ENCODE assay signal across 9 mouse cellular contexts in the genomic region with DNA sequence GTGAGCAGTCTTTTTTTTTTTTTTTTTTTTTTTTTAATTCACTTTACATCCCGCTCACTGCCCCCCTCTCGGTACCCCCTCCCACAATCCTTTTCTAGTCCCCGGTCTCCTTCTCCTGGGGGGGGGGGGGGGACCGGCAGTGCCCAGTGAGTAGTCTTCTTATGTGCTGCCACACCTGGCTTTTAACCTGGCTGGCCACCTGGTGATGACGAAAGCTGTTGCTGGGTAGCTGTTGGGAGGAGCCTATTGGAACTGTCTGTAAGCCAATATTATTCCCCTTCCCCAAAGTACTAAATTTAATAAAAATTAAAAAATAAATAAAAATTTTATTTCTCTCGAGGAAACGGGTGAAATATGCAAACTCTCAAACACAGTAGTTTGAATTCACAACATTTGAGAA. TPM values are rescaled to one million over a fixed set of nuclear protein-coding genes. Genes with fewer than 3 reads are reported as not detected.
DNase-seq lines count a peak whose midpoint lies in the region; ATAC-seq lines count a peak whose summit lies in the region.
"Had no signal": no experiment of that assay in that cellular context is flagged by ENCODE, and none has a peak within 500 bp of the region (broad histone marks: within the 10 kb centered on the region; RNA-seq: fewer than 3 reads in every experiment).

No protein-coding gene starts in this region.

- peak overlapping the region; percentile 43 for H3K4me2 ChIP-seq in embryonic facial prominence, embryonic 15.5 days (replicated peaks)
- peak overlapping the region; percentile 53 for H3K4me2 ChIP-seq in midbrain, embryonic 12.5 days (replicated peaks)

- H3K27ac ChIP-seq in heart, embryonic 10.5 days, result no peak overlapping the region
- no peak overlapping the region for H3K27ac ChIP-seq in embryonic facial prominence, embryonic 15.5 days (replicated peaks)
- H3K27ac ChIP-seq in midbrain, embryonic 12.5 days (replicated peaks), result no peak overlapping the region

- H3K9me3 ChIP-seq in heart, embryonic 10.5 days, result no peaks in the 10 kb centered on the region
- H3K9me3 ChIP-seq in embryonic facial prominence, embryonic 15.5 days (replicated peaks), result no peaks in the 10 kb centered on the region
- no peaks in the 10 kb centered on the region for H3K9me3 ChIP-seq in midbrain, embryonic 12.5 days

- H3K9ac ChIP-seq in embryonic facial prominence, embryonic 15.5 days, result no peak overlapping the region
- no peak overlapping the region for H3K9ac ChIP-seq in midbrain, embryonic 12.5 days (replicated peaks)

- 10% methylated on average over 5 of the region's 7 CpGs for WGBS in heart, embryonic 10.5 days
- WGBS in embryonic facial prominence, embryonic 15.5 days, result 8% methylated on average over 5 of the region's 7 CpGs
- WGBS in midbrain, embryonic 12.5 days, result 5% methylated on average over 5 of the region's 7 CpGs

- DNase-seq in heart, embryonic 10.5 days (ENCODE audit: low spot score), result peak; percentile 67
- no peak for DNase-seq in heart, postnatal 4 days
- peak; percentile 59 for DNase-seq in kidney, postnatal 10 days
- DNase-seq in gastrocnemius, postnatal 4 days (ENCODE audit: low spot score in 2 of 2), result no peak
- DNase-seq in spleen, adult 12 weeks (ENCODE audit: low spot score), result no peak
- DNase-seq in testis, postnatal 14 days (ENCODE audit: low spot score), result no peak

- H3K4me1 ChIP-seq in heart, embryonic 10.5 days, result peaks cover 9% of the 10 kb centered on the region; the same call in 1 of the 2 replicates
- peaks cover 18% of the 10 kb centered on the region for H3K4me1 ChIP-seq in embryonic facial prominence, embryonic 15.5 days
- peaks cover 16% of the 10 kb centered on the region for H3K4me1 ChIP-seq in midbrain, embryonic 12.5 days

- H3K27me3 ChIP-seq in heart, embryonic 10.5 days (ENCODE audit: insufficient read depth, poor library complexity, severe bottlenecking), result peaks cover 6% of the 10 kb centered on the region; the same call in 1 of the 2 replicates
- H3K27me3 ChIP-seq in embryonic facial prominence, embryonic 15.5 days, result no peaks in the 10 kb centered on the region
- H3K27me3 ChIP-seq in midbrain, embryonic 12.5 days, result peaks cover 17% of the 10 kb centered on the region

- no peaks in the 10 kb centered on the region for H3K36me3 ChIP-seq in heart, embryonic 10.5 days
- no peaks in the 10 kb centered on the region for H3K36me3 ChIP-seq in embryonic facial prominence, embryonic 15.5 days
- no peaks in the 10 kb centered on the region for H3K36me3 ChIP-seq in midbrain, embryonic 12.5 days

- H3K4me3 ChIP-seq in heart, embryonic 10.5 days, result peak overlapping the region; percentile 49; the same call in 1 of the 2 replicates
- H3K4me3 ChIP-seq in embryonic facial prominence, embryonic 15.5 days (replicated peaks), result peak overlapping the region; percentile 12; the same call in 1 of the 2 replicates
- H3K4me3 ChIP-seq in midbrain, embryonic 12.5 days, result no peak overlapping the region

- no peak for ATAC-seq in embryonic facial prominence, embryonic 15.5 days (ENCODE audit: insufficient number of reproducible peaks, low FRiP score, low TSS enrichment, low read depth)
- ATAC-seq in midbrain, embryonic 12.5 days (ENCODE audit: low FRiP score, low read depth), result no peak

RNA-seq across cellular contexts. Expression of a gene that starts 3.9 kb away (rescaled TPM):
- polyA plus RNA-seq in heart, embryonic 10.5 days (2016; fragmentation: Nextera tagmentation; extraction: Ambion mirVana), result 0.20 TPM in 1 of 2 replicates, not detected in the other
- total RNA-seq in heart, postnatal 4 days (2021), result not detected
- polyA plus RNA-seq in embryonic facial prominence, embryonic 15.5 days (2015; fragmentation: Nextera tagmentation; extraction: Ambion mirVana), result 0.80 and 1.8 TPM in 2 replicates
- 0.21 and 0.28 TPM in 2 replicates for polyA plus RNA-seq in midbrain, embryonic 12.5 days (2016; fragmentation: Nextera tagmentation; extraction: Ambion mirVana)
- 1 to 10 TPM in 1 of 2 experiments, under 1 TPM in 1; 0.96 to 1.3 TPM for total RNA-seq in gastrocnemius, postnatal 4 days (2021)
- polyA plus RNA-seq: small intestine, adult 2 months had no signal

RNA-seq across cellular contexts. Expression of a gene that starts 15.7 kb away (rescaled TPM):
- 12.2 and 14.0 TPM in 2 replicates for polyA plus RNA-seq in heart, embryonic 10.5 days (2016; fragmentation: Nextera tagmentation; extraction: Ambion mirVana)
- total RNA-seq in heart, postnatal 4 days (2021), result 10 to 100 TPM; 12.8 to 13.5 TPM
- polyA plus RNA-seq in embryonic facial prominence, embryonic 15.5 days (2015; fragmentation: Nextera tagmentation; extraction: Ambion mirVana), result 7.6 and 8.8 TPM in 2 replicates
- polyA plus RNA-seq in midbrain, embryonic 12.5 days (2016; fragmentation: Nextera tagmentation; extraction: Ambion mirVana), result 22.5 and 23.0 TPM in 2 replicates
- 10 to 100 TPM; 22.8 to 24.7 TPM for total RNA-seq in gastrocnemius, postnatal 4 days (2021)

Comparison
In these comparisons a context has a peak if more than half of its experiments do, and no peak if none do; other contexts are left out.
1. DNase-seq: peak in heart, embryonic 10.5 days (single experiment) and kidney, postnatal 10 days (single experiment); none in heart, postnatal 4 days (single experiment), gastrocnemius, postnatal 4 days (0 of 2), spleen, adult 12 weeks (single experiment) and testis, postnatal 14 days (single experiment).